Mouse (Mus musculus) skeletal muscle tissue, adult 2 months (tissue): Measurements from ENCODE around the gene Rnf222.
A peak's percentile ranks its signal among the peaks of the same experiment; 100 is the strongest.

ENCODE experiments used
- DNase-seq: peaks from one replicate; pipeline ENCODE4 v3.0.0-alpha.2; 2012; ENCODE audit warnings: low read depth, low spot score

Gene Rnf222

GRCm38 (mm10) chr11:68888653-68889052 lies 300 bp downstream of the Rnf222 start:
- DNase-seq = no peak

- DNase-seq = no peak
These were observed 2.3 kb downstream of the Rnf222 start for GRCm38 (mm10) chr11:68890625-68891024.

- no peak for DNase-seq
These were observed 3.5 kb downstream of the Rnf222 start for GRCm38 (mm10) chr11:68891823-68892222.

GRCm38 (mm10) chr11:68892233-68892832 lies 4.0 kb downstream of the Rnf222 start:
- no peak for DNase-seq

GRCm38 (mm10) chr11:68893911-68894464 lies 5.6 kb downstream of the Rnf222 start:
- no peak for DNase-seq

GRCm38 (mm10) chr11:68896247-68896646 lies 7.9 kb downstream of the Rnf222 start:
- DNase-seq = no peak

GRCm38 (mm10) chr11:68897120-68897519 lies 8.8 kb downstream of the Rnf222 start:
- no peak for DNase-seq

- DNase-seq = no peak
These were observed 9.5 kb downstream of the Rnf222 start for GRCm38 (mm10) chr11:68897838-68898237.

- no peak for DNase-seq
These were observed 10.4 kb downstream of the Rnf222 start for GRCm38 (mm10) chr11:68898790-68899189.

GRCm38 (mm10) chr11:68899815-68900214 lies 11.5 kb downstream of the Rnf222 start:
- no peak for DNase-seq

GRCm38 (mm10) chr11:68900519-68901350 lies 12.4 kb downstream of the Rnf222 start:
- no peak for DNase-seq

GRCm38 (mm10) chr11:68901351-68902046 lies 13.1 kb downstream of the Rnf222 start, which contains the start of gene Rpl26:
Gene Rpl26, plus strand, starts transcription at chr11:68901583.
- peak; percentile 99 for DNase-seq

- DNase-seq = no peak
These were observed 13.7 kb downstream of the Rnf222 start for GRCm38 (mm10) chr11:68902047-68902364.

GRCm38 (mm10) chr11:68902367-68902766 lies 14.0 kb downstream of the Rnf222 start:
- no peak for DNase-seq

GRCm38 (mm10) chr11:68902823-68903222 lies 14.5 kb downstream of the Rnf222 start:
- no peak for DNase-seq

GRCm38 (mm10) chr11:68903775-68904174 lies 15.4 kb downstream of the Rnf222 start:
- no peak for DNase-seq

- peak; percentile 70 for DNase-seq
These were observed 16.2 kb downstream of the Rnf222 start for GRCm38 (mm10) chr11:68904375-68905137.

GRCm38 (mm10) chr11:68905138-68905531 lies 16.8 kb downstream of the Rnf222 start:
- DNase-seq = no peak

GRCm38 (mm10) chr11:68905665-68906460 lies 17.5 kb downstream of the Rnf222 start:
- no peak for DNase-seq

GRCm38 (mm10) chr11:68906461-68906790 lies 18.1 kb downstream of the Rnf222 start:
- no peak for DNase-seq

GRCm38 (mm10) chr11:68907251-68907650 lies 18.9 kb downstream of the Rnf222 start:
- no peak for DNase-seq
